Mouse (Mus musculus): ENCODE data around the gene BC055324. TPM values are rescaled to one million over a fixed set of nuclear protein-coding genes. Genes with fewer than 3 reads are reported as not detected.

The BC055324 gene
- polyA plus RNA-seq, 1 experiment from 2014 or later = 13.6 TPM

DNA sequence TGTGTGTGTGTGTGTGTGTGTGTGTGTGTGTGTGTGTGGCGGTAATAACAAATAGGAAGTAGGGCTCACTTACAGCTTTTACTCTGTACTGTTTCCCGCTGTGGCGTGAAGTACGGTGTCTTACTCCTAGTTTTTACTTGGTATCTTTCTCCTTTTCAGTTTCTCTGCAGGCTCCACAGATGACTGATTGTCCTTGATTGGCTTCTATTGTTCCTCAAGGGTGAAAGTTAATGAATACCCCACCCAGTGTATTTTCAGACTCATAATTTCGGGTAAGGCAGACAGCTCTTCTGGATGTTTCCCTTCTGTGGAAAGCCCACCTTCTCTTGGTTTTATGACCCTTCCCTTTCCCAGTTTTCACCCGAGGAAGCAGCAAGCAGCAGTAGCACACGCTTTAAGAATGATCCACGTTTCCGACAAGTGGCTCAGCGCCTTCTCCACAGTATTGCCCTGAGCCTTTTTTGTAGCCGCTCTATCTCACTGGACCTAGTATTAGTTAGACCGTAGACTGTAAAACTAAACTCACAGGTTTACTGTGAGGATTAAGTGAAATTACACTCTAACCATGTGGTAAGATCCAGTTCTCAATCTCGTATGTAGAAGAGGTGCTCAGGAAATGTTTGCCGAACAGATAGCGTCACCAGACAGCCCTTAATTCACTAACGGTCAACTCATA, 23.8 kb upstream of the BC055324 start:
- Histone ChIP-seq H3K27me3 (replicated peaks; ENCODE audit: control insufficient read depth, insufficient read depth, low read length) (no peaks in the 10 kb centered on the region), H3K27ac (ENCODE audit: low read depth, low read length) (no peak overlapping the region), H3K9ac (ENCODE audit: low read length) (no peak overlapping the region), H3K9me3 (replicated peaks; ENCODE audit: control insufficient read depth, low read length) (no peaks in the 10 kb centered on the region), H3K4me1 (ENCODE audit: control insufficient read depth, insufficient read depth, low read length) (no peaks in the 10 kb centered on the region), H3K36me3 (ENCODE audit: control insufficient read depth, insufficient read depth, low read length) (no peaks in the 10 kb centered on the region), H3K4me2 (ENCODE audit: low read length) (no peak overlapping the region), H3K4me3 (ENCODE audit: low read depth, low read length) (no peak overlapping the region)
- WGBS = 91% methylated on average over 16 of the region's 16 CpGs
- DNase-seq (ENCODE audit: low spot score) = no peak
- no peak for ATAC-seq

DNA sequence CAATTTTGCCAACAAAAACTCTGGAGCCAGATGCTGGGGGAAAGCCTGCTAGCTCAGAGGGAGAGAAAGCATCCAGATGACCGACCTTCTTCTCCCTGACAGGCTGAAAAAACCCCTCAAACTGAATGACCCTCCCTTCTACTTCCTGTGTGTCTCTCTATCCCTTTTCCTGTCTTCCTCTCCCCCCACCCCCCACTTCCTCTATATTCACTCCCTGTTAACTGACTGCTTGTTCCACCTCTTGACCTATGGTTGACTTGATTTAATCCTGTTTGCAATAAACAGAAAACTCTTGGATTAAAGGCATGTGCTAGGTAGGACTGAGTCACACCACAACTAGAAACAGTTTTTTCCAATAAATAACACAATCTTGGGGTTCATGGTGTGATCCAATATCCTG, 20.0 kb upstream of the BC055324 start:
- ATAC-seq = no peak
- Histone ChIP-seq H3K4me2 (ENCODE audit: low read length) (no peak overlapping the region), H3K27ac (ENCODE audit: low read depth, low read length) (no peak overlapping the region)

GRCm38 (mm10) chr1:164009235-164009634, 14.6 kb upstream of the BC055324 start:
- no peaks in the 10 kb centered on the region for H3K36me3 ChIP-seq (ENCODE audit: control insufficient read depth, insufficient read depth, low read length)
- WGBS = 45% methylated on average over 2 of the region's 2 CpGs
- H3K4me1 ChIP-seq (ENCODE audit: control insufficient read depth, insufficient read depth, low read length) = no peaks in the 10 kb centered on the region
- no peak for ATAC-seq
- H3K9me3 ChIP-seq (replicated peaks; ENCODE audit: control insufficient read depth, low read length) = no peaks in the 10 kb centered on the region
- no peak overlapping the region for H3K4me3 ChIP-seq (ENCODE audit: low read depth, low read length)
- no peaks in the 10 kb centered on the region for H3K27me3 ChIP-seq (replicated peaks; ENCODE audit: control insufficient read depth, insufficient read depth, low read length)
- H3K27ac ChIP-seq (ENCODE audit: low read depth, low read length) = no peak overlapping the region
- DNase-seq (ENCODE audit: low spot score) = peak; percentile 29
- H3K9ac ChIP-seq (ENCODE audit: low read length) = no peak overlapping the region
- H3K4me2 ChIP-seq (ENCODE audit: low read length) = no peak overlapping the region

More for the DNA sequence above, 20.0 kb upstream of the BC055324 start:
- H3K4me3 ChIP-seq (ENCODE audit: low read depth, low read length) = no peak overlapping the region
- WGBS = 76% methylated on average over 1 of the region's 1 CpGs
- H3K36me3 ChIP-seq (ENCODE audit: control insufficient read depth, insufficient read depth, low read length) = no peaks in the 10 kb centered on the region
- H3K9ac ChIP-seq (ENCODE audit: low read length) = no peak overlapping the region
- H3K27me3 ChIP-seq (replicated peaks; ENCODE audit: control insufficient read depth, insufficient read depth, low read length) = no peaks in the 10 kb centered on the region
- H3K4me1 ChIP-seq (ENCODE audit: control insufficient read depth, insufficient read depth, low read length) = no peaks in the 10 kb centered on the region
- DNase-seq (ENCODE audit: low spot score) = no peak
- H3K9me3 ChIP-seq (replicated peaks; ENCODE audit: control insufficient read depth, low read length) = no peaks in the 10 kb centered on the region

GRCm38 (mm10) chr1:164004311-164004710, 9.7 kb upstream of the BC055324 start:
- Histone ChIP-seq H3K4me2 (ENCODE audit: low read length) (no peak overlapping the region), H3K27me3 (replicated peaks; ENCODE audit: control insufficient read depth, insufficient read depth, low read length) (no peaks in the 10 kb centered on the region), H3K27ac (ENCODE audit: low read depth, low read length) (no peak overlapping the region), H3K9ac (ENCODE audit: low read length) (no peak overlapping the region), H3K36me3 (ENCODE audit: control insufficient read depth, insufficient read depth, low read length) (no peaks in the 10 kb centered on the region), H3K4me3 (ENCODE audit: low read depth, low read length) (no peak overlapping the region), H3K4me1 (ENCODE audit: control insufficient read depth, insufficient read depth, low read length) (no peaks in the 10 kb centered on the region), H3K9me3 (replicated peaks; ENCODE audit: control insufficient read depth, low read length) (no peaks in the 10 kb centered on the region)
- WGBS = 85% methylated on average over 3 of the region's 3 CpGs
- DNase-seq (ENCODE audit: low spot score) = no peak
- no peak for ATAC-seq

DNA sequence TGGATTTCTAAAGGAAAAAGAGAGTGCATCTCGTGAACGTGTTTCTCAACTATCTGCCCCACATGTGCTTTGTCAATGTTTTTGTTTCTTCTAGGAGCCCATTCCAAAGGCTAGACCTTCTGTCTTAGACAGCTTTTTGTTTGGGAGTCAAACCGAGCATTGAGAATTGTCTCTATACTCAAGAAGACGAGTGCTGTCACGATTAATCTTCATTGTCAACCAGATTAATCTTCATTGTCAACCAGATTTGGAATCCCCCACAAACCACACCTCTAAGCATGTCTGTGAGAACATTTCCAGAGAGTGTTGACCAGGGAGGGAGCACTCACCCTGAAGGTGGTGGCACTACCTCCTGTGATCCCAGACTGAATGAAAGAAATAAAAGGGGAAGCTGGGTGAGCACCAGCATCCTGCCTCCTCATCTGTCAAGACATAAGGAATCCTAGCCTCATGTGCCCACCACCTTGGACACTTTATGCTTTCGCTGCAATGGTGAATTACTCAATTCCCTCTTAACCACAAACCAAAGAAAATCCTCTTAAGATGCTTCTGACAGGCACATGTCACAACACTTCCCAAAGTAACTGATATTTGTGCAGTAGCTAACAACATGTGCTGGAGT, 7.3 kb upstream of the BC055324 start:
- 61% methylated on average over 6 of the region's 6 CpGs for WGBS
- H3K4me3 ChIP-seq (ENCODE audit: low read depth, low read length) = no peak overlapping the region
- H3K9me3 ChIP-seq (replicated peaks; ENCODE audit: control insufficient read depth, low read length) = no peaks in the 10 kb centered on the region
- no peaks in the 10 kb centered on the region for H3K27me3 ChIP-seq (replicated peaks; ENCODE audit: control insufficient read depth, insufficient read depth, low read length)
- H3K4me1 ChIP-seq (ENCODE audit: control insufficient read depth, insufficient read depth, low read length) = no peaks in the 10 kb centered on the region
- H3K27ac ChIP-seq (ENCODE audit: low read depth, low read length) = no peak overlapping the region
- DNase-seq (ENCODE audit: low spot score) (no peak), ATAC-seq (no peak)
- H3K9ac ChIP-seq (ENCODE audit: low read length) = no peak overlapping the region
- H3K36me3 ChIP-seq (ENCODE audit: control insufficient read depth, insufficient read depth, low read length) = no peaks in the 10 kb centered on the region
- H3K4me2 ChIP-seq (ENCODE audit: low read length) = no peak overlapping the region

- no peaks in the 10 kb centered on the region for H3K36me3 ChIP-seq (ENCODE audit: control insufficient read depth, insufficient read depth, low read length)
- H3K9ac ChIP-seq (ENCODE audit: low read length) = peak overlapping the region; percentile 73; the same call in 1 of the 2 replicates
- H3K9me3 ChIP-seq (replicated peaks; ENCODE audit: control insufficient read depth, low read length) = no peaks in the 10 kb centered on the region
- peak overlapping the region; percentile 73 for H3K4me2 ChIP-seq (ENCODE audit: low read length)
- WGBS = 82% methylated on average over 1 of the region's 2 CpGs
- peak overlapping the region; percentile 70 for H3K4me3 ChIP-seq (ENCODE audit: low read depth, low read length)
- H3K4me1 ChIP-seq (ENCODE audit: control insufficient read depth, insufficient read depth, low read length) = peaks cover 8% of the 10 kb centered on the region; the same call in 1 of the 2 replicates
- H3K27me3 ChIP-seq (replicated peaks; ENCODE audit: control insufficient read depth, insufficient read depth, low read length) = no peaks in the 10 kb centered on the region
- no peak overlapping the region for H3K27ac ChIP-seq (ENCODE audit: low read depth, low read length)
- ATAC-seq (no peak), DNase-seq (ENCODE audit: low spot score) (no peak)
Observed at GRCm38 (mm10) chr1:163995609-163995913, 965 bp upstream of the BC055324 start.

- Histone ChIP-seq H3K9me3 (replicated peaks; ENCODE audit: control insufficient read depth, low read length) (no peaks in the 10 kb centered on the region), H3K36me3 (ENCODE audit: control insufficient read depth, insufficient read depth, low read length) (no peaks in the 10 kb centered on the region), H3K4me1 (ENCODE audit: control insufficient read depth, insufficient read depth, low read length) (peaks cover 8% of the 10 kb centered on the region; the same call in 1 of the 2 replicates), H3K4me2 (ENCODE audit: low read length) (peak overlapping the region; percentile 73), H3K27ac (ENCODE audit: low read depth, low read length) (peak overlapping the region; percentile 56; the same call in 1 of the 2 replicates), H3K4me3 (ENCODE audit: low read depth, low read length) (peak overlapping the region; percentile 70), H3K9ac (ENCODE audit: low read length) (peak overlapping the region; percentile 73), H3K27me3 (replicated peaks; ENCODE audit: control insufficient read depth, insufficient read depth, low read length) (no peaks in the 10 kb centered on the region)
- ATAC-seq (peak; percentile 6; the same call in 1 of the 2 replicates), DNase-seq (ENCODE audit: low spot score) (no peak)
- 1% methylated on average over 38 of the region's 38 CpGs for WGBS
Observed at GRCm38 (mm10) chr1:163994173-163994720, 349 bp downstream of the BC055324 start.

GRCm38 (mm10) chr1:163992371-163992770, 2.2 kb downstream of the BC055324 start:
- H3K36me3 ChIP-seq (ENCODE audit: control insufficient read depth, insufficient read depth, low read length) = no peaks in the 10 kb centered on the region
- WGBS = 90% methylated on average over 4 of the region's 4 CpGs
- H3K4me3 ChIP-seq (ENCODE audit: low read depth, low read length) = no peak overlapping the region
- H3K9ac ChIP-seq (ENCODE audit: low read length) = no peak overlapping the region
- H3K4me2 ChIP-seq (ENCODE audit: low read length) = no peak overlapping the region
- H3K9me3 ChIP-seq (replicated peaks; ENCODE audit: control insufficient read depth, low read length) = no peaks in the 10 kb centered on the region
- no peak for DNase-seq (ENCODE audit: low spot score)
- H3K27me3 ChIP-seq (replicated peaks; ENCODE audit: control insufficient read depth, insufficient read depth, low read length) = no peaks in the 10 kb centered on the region
- peaks cover 8% of the 10 kb centered on the region; the same call in 1 of the 2 replicates for H3K4me1 ChIP-seq (ENCODE audit: control insufficient read depth, insufficient read depth, low read length)
- H3K27ac ChIP-seq (ENCODE audit: low read depth, low read length) = no peak overlapping the region
- no peak for ATAC-seq

DNA sequence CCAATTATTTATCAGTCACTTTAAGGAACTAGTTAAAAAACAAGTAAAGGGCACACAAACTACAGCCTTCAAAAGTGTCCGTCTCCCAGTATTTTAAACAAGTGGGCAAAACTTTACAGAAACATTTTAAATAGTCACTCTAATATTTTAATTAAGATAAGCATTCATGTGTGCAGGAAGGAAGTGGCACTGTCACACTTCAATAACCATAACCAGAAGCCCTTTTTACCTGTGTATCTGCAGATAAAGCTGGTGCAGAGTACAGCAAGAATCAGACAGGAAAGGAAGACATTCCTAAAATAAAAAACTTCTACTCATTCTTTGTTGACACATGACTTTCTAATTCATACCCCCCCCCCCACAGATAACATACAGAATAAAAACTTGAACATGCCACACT, 18.1 kb downstream of the BC055324 start:
- H3K9me3 ChIP-seq (replicated peaks; ENCODE audit: control insufficient read depth, low read length) = no peaks in the 10 kb centered on the region
- H3K4me1 ChIP-seq (ENCODE audit: control insufficient read depth, insufficient read depth, low read length) = no peaks in the 10 kb centered on the region
- H3K27ac ChIP-seq (ENCODE audit: low read depth, low read length) = no peak overlapping the region
- no peaks in the 10 kb centered on the region for H3K27me3 ChIP-seq (replicated peaks; ENCODE audit: control insufficient read depth, insufficient read depth, low read length)
- peaks cover 20% of the 10 kb centered on the region for H3K36me3 ChIP-seq (ENCODE audit: control insufficient read depth, insufficient read depth, low read length)
- WGBS = 98% methylated on average over 1 of the region's 1 CpGs
- no peak overlapping the region for H3K4me3 ChIP-seq (ENCODE audit: low read depth, low read length)
- DNase-seq (ENCODE audit: low spot score) (no peak), ATAC-seq (no peak)
- no peak overlapping the region for H3K4me2 ChIP-seq (ENCODE audit: low read length)
- no peak overlapping the region for H3K9ac ChIP-seq (ENCODE audit: low read length)

Measured in forebrain, embryonic 14.5 days (tissue).